ENCODE assay signal across 9 mouse cellular contexts in the genomic region with DNA sequence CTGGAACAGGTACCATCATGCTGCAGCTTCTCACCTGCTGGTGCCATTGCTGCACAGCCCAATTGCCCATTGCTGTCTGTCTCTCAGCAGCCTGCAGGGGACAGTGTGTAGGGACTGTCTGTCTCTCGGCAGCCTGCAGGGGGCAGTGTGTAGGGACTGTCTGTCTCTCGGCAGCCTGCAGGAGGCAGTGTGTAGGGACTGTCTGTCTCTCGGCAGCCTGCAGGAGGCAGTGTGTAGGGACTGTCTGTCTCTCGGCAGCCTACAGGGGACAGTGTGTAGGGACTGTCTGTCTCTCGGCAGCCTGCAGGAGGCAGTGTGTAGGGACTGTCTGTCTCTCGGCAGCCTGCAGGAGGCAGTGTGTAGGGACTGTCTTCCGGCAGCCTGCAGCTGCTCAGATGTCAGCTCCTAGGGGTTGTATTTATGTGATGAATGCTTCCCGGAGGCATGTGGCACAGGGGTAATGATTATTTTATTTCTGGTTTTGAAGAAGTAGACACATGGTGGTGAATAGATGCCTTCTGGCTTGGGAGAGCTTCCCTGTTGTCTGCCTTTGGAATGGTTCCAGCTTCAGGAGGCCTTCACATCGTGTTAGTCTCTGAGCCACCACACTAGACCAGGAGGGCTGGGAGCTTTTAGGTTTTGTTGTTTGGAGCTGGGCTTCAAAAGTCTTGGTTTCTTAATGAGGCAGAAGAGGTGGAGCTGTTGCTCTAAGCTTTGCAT.
DNase-seq lines count a peak whose midpoint lies in the region; ATAC-seq and TF ChIP-seq lines count a peak whose summit lies in the region.
"Had no signal": no experiment of that assay in that cellular context is flagged by ENCODE, and none has a peak within 500 bp of the region (broad histone marks: within the 10 kb centered on the region; RNA-seq: fewer than 3 reads in every experiment).

No protein-coding gene starts in this region.

- H3K4me2 ChIP-seq in hindbrain, embryonic 14.5 days (replicated peaks) = no peak overlapping the region

- peak; percentile 43 for DNase-seq in hindbrain, embryonic 14.5 days (ENCODE audit: low spot score)
- no peak for DNase-seq in hindbrain, embryonic 10.5 days (ENCODE audit: low spot score)
- DNase-seq in thymus, adult 2 months = no peak
- DNase-seq in thymus, adult 18-20 months = no peak
- DNase-seq in cerebellum, postnatal 14 days = peak; percentile 81 to 87
- DNase-seq in urinary bladder, adult 2 months (ENCODE audit: low spot score) = no peak

- ATAC-seq in hindbrain, embryonic 14.5 days (ENCODE audit: low FRiP score) = peak; percentile 56; the same call in 1 of the 2 replicates
- no peak for ATAC-seq in erythroblast, adult 5-6 weeks (replicated peaks; ENCODE audit: low FRiP score, poor library complexity, severe bottlenecking)
- no peak for ATAC-seq in megakaryocyte-erythroid progenitor cell, adult 5-6 weeks (replicated peaks; ENCODE audit: low FRiP score, low TSS enrichment, poor library complexity, severe bottlenecking)

- H3K27ac ChIP-seq in hindbrain, embryonic 14.5 days = 0 out of 2 replicates have a peak overlapping the region, but pooled peaks have one; percentile 27
- no peak overlapping the region for H3K27ac ChIP-seq in hindbrain, embryonic 10.5 days
- no peak overlapping the region for H3K27ac ChIP-seq in thymus, adult 2 months (ENCODE audit: control insufficient read depth, insufficient read depth, low read length)
- H3K27ac ChIP-seq: macrophage had no signal

- H3K9me3 ChIP-seq in hindbrain, embryonic 14.5 days (ENCODE audit: control insufficient read depth, low read length) = no peaks in the 10 kb centered on the region
- H3K9me3 ChIP-seq in hindbrain, embryonic 10.5 days = no peaks in the 10 kb centered on the region

- H3K27me3 ChIP-seq in hindbrain, embryonic 14.5 days (ENCODE audit: control insufficient read depth, insufficient read depth, low read length) = no peaks in the 10 kb centered on the region
- no peaks in the 10 kb centered on the region for H3K27me3 ChIP-seq in hindbrain, embryonic 10.5 days (ENCODE audit: insufficient read depth, poor library complexity, severe bottlenecking)
- no peaks in the 10 kb centered on the region for H3K27me3 ChIP-seq in thymus, adult 2 months (ENCODE audit: control insufficient read depth, insufficient read depth, low read length)

- H3K9ac ChIP-seq in hindbrain, embryonic 14.5 days = no peak overlapping the region

- no peak overlapping the region for H3K4me3 ChIP-seq in hindbrain, embryonic 14.5 days (replicated peaks; ENCODE audit: low read length)
- no peak overlapping the region for H3K4me3 ChIP-seq in hindbrain, embryonic 10.5 days
- H3K4me3 ChIP-seq in thymus, adult 2 months (ENCODE audit: control insufficient read depth, insufficient read depth, low read length) = no peak overlapping the region

- H3K4me1 ChIP-seq in hindbrain, embryonic 14.5 days (replicated peaks; ENCODE audit: control insufficient read depth, insufficient read depth, low read length) = no peaks in the 10 kb centered on the region
- peaks cover 11% of the 10 kb centered on the region for H3K4me1 ChIP-seq in hindbrain, embryonic 10.5 days (replicated peaks)
- H3K4me1 ChIP-seq in thymus, adult 2 months (replicated peaks; ENCODE audit: control insufficient read depth, insufficient read depth, low read length) = no peaks in the 10 kb centered on the region

- no peak for TF ChIP-seq POLR2A in thymus, adult 2 months (IDR thresholded peaks at IDR 0.05; ENCODE audit: control insufficient read depth, extremely low read depth, insufficient read depth, low read length, poor library complexity)

- no peaks in the 10 kb centered on the region for H3K36me3 ChIP-seq in hindbrain, embryonic 14.5 days (replicated peaks; ENCODE audit: control insufficient read depth, insufficient read depth)
- no peaks in the 10 kb centered on the region for H3K36me3 ChIP-seq in hindbrain, embryonic 10.5 days
- no peaks in the 10 kb centered on the region for H3K36me3 ChIP-seq in thymus, adult 2 months (ENCODE audit: control insufficient read depth, insufficient read depth, low read length)

- WGBS in hindbrain, embryonic 14.5 days = 65% methylated on average over 7 of the region's 9 CpGs
- WGBS in hindbrain, embryonic 10.5 days = 88% methylated on average over 9 of the region's 9 CpGs
- WGBS in thymus, adult 2 months = 92% methylated on average over 9 of the region's 9 CpGs

- TF ChIP-seq CTCF in thymus, adult 2 months (IDR thresholded peaks at IDR 0.05; ENCODE audit: borderline replicate concordance, control insufficient read depth, extremely low read depth, insufficient read depth, low read length, poor library complexity) = peak; percentile 67; the same call in 1 of the 2 replicates

Comparison
In these comparisons a context has a peak if more than half of its experiments do, and no peak if none do; other contexts are left out.
1. DNase-seq: peak in hindbrain, embryonic 14.5 days (single experiment) and cerebellum, postnatal 14 days (2 of 2); none in hindbrain, embryonic 10.5 days (single experiment), thymus, adult 2 months (single experiment), thymus, adult 18-20 months (0 of 2) and urinary bladder, adult 2 months (single experiment).